Mouse (Mus musculus) erythroblast, embryonic 14.5 days (primary cell): ENCODE data around the gene Iqsec2.

ENCODE experiments used
- GATA1 ChIP-seq: IDR thresholded peaks from 2 replicates; pipeline ENCODE4 v1.6.1; 2012; ENCODE audit warnings: low read length, inconsistent platforms, mixed read lengths
- TAL1 ChIP-seq: IDR thresholded peaks from 3 replicates; pipeline ENCODE4 v1.6.1; 2012; ENCODE audit warnings: low read length, inconsistent platforms, mixed read lengths

DNA sequence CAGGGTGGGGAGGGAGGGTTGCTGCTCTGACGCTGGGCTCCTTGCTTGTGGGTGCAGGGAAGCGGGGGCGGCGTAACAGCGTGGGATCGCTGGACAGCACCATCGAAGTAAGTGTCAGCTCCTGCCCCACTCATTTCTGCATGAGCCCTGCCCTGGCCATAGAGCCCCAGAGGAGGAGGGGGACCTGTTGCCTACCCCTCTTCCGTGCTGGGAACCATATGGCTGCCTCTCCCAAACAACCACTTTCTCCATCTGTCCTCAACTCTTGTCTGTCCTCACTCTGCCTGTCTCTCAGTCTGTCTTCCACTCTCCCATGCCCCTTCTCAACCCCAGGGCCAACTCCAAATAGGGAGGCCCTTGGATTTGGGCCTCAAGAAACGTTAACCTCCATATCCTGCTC lies 78.2 kb downstream of the Iqsec2 start:
- no peak for TF ChIP-seq TAL1
- no peak for TF ChIP-seq GATA1
